Mouse (Mus musculus): ENCODE data around the gene Rabep1.
A peak's percentile ranks its signal among the peaks of the same experiment; 100 is the strongest.
"Not testable (repeated sequence)": the region's sequence is repeated elsewhere in the genome, so short reads cannot be mapped to it uniquely, and the experiment has no call there.

Gene Rabep1

GRCm38 (mm10) chr11:70897680-70898079, 53.1 kb downstream of the Rabep1 start:
- no peak for DNase-seq (ENCODE audit: low spot score)

- not testable (repeated sequence) for DNase-seq (ENCODE audit: low spot score)
Measured at GRCm38 (mm10) chr11:70898182-70898581, 53.6 kb downstream of the Rabep1 start.

- no peak for DNase-seq (ENCODE audit: low spot score)
Measured at GRCm38 (mm10) chr11:70906681-70907080, 62.1 kb downstream of the Rabep1 start.

DNA sequence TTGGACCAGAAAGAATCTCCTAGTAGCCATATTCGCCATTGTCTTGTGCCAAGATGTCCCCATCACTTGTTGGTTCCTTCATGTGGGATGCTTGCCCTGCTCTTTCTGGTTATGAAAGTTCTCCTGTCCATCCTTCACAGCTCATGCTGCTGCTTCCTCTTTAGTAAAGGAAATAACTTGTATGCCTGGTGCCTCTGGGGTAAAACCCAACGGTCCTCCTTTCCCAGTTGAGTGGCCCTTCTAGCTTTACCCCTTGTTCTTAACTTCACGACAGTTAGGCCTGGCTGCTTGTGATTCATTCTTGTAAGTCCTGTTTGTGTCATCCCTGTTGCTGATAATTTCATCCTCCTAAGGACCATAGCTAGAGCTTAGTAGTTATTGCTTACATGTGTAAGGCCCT, 66.7 kb downstream of the Rabep1 start:
- no peak for DNase-seq (ENCODE audit: low spot score)

DNA sequence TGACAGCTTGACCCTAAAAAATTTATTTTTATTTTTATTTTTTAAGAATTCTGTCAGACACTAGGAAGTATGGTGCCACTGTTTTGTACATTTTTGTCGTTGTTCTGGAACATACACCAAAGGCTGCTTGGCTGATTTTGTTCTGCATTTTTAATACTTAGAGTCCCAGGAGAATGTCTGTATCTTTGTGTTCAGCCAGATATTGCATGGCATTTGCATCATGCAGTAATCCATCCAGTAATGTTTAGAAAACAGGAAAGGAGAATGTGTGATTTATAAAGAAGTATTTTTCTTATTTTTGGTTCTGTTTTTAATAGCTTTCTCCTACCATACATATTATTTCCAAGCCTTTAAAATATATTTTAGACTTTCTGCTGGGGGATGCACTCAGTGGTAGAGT, 67.3 kb downstream of the Rabep1 start:
- no peak for DNase-seq (ENCODE audit: low spot score)

DNA sequence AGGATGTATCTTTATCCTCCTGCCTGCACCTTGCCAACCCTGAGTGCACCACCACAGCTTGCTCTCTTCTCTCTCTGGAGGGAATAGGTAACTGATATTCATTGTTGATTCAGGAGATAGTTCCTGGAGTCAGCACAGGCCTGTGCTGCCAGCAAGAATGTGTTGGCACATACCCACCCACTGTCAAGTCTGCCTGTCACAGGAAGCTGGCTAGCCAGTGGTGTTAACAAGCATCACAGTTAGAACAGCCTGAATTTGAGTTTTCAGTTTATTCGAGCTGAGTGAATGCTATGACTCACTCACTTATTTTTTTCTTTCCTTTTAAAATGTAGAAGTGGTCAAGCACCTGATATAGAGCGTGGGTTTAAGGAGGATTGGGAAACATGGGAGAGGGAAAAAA, 73.3 kb downstream of the Rabep1 start:
- DNase-seq (ENCODE audit: low spot score) = no peak

GRCm38 (mm10) chr11:70919524-70919923, 74.9 kb downstream of the Rabep1 start:
- no peak for DNase-seq (ENCODE audit: low spot score)

GRCm38 (mm10) chr11:70931461-70931860, 86.9 kb downstream of the Rabep1 start:
- DNase-seq (ENCODE audit: low spot score) = no peak

GRCm38 (mm10) chr11:70935316-70935715, 90.7 kb downstream of the Rabep1 start:
- no peak for DNase-seq (ENCODE audit: low spot score)

DNA sequence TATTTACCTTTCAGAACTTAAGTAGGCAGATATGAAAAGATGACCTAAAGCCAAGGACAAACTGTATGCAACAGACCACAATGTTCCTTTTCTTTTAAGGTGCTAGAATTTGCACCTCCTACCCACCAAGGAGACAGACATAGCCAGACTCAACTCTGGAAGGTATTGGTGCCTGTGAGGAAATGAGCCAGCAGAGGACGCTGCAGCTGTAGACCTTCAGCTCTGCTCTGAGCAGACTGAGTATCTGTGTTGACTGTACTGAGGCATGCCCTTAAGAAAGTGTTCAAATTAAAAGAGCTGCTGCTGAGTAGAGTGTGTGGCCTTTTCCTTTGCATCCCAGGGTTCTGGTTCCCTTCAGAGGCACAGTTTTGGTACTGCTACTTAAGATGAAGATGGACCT, 98.0 kb downstream of the Rabep1 start:
- DNase-seq (ENCODE audit: low spot score) = no peak

GRCm38 (mm10) chr11:70943651-70944050, 99.1 kb downstream of the Rabep1 start:
- no peak for DNase-seq (ENCODE audit: low spot score)

DNA sequence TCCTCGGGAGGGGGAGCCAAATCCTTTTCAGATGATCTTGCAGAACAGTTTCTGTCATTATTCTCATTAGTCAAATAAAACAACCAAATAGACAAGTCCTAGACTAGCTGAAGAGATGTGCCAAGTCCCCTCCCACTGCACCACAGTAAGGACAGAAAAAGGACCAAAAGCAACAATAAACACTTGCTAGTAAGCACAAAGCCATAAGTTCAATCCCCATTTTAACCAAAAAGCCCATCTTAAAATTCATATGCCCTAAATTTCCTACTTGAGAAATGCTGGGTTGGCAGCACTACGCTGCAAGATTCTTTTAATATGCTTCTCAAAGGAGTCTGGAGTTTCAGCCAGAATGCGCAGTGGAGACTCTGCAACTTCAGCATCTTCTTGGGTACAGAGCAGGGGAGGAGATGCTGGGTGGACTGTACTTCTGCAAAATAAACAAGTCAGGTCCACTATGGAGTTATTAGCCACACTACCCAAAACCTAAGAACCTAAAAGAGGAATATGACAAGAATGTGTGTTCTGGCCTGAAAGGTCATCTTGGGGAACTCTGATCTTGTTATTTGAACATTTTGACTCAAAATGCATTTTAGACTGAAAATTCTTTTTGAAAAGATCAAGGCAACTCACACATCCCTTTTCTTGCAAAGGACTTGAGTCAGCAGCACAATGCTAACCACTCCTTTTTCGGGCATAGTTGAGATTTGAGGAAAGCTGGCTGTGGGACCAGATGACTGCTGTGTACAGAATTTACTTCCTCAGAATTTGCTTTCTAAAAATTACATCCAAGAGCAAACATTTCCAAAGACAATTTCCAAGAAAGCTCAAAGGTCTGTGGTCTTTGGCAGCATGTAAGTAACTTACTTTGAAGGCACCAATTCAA, 100.6 kb downstream of the Rabep1 start:
- no peak for DNase-seq (ENCODE audit: low spot score)

DNA sequence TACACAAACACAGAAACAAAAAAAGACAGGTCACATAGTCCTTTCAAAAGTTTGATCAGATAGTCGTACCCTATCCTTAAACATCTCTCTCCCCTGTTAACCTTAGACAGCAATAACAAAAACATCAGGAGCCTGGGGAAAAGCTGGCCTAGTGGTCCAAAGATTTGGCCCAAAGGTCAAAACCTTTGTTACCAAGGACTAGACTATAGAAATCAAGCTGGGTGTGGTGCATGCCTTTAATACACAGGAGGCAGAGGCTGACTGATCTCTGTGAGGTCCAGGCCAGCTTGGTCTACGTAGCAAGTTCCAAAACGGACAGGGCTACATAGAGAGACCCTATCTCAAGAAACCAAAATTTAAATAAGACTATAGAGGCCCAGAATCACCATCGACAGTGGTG, 110.1 kb downstream of the Rabep1 start:
- no peak for DNase-seq (ENCODE audit: low spot score)

- DNase-seq (ENCODE audit: low spot score) = no peak
Measured at GRCm38 (mm10) chr11:70960786-70961554, 116.4 kb downstream of the Rabep1 start.

GRCm38 (mm10) chr11:70964222-70964907, 119.8 kb downstream of the Rabep1 start:
- no peak for DNase-seq (ENCODE audit: low spot score)

DNA sequence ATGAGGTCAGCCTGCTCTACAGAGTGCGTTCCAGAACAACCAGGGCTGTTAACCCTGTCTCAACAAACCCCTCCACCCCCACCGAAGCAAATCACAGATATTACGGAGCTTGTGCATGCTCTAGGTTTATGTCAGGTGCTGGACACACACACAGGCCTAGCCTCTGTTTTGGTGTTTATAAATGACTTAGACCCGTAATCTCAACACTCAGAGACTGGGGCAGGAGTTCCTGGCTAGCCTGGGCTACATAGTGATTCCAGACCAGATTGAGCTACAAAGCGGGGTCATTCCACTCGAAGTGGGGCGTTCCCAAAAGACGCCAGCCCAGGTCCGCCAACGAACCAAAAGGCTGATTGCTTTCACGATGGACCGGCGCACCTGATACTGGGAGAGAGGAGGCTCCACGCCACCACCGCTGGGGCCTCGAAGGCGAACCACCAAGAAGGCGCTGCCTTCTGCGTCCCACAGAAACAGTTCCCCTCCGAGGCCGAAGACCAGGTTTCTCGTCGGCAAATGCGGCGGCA, 124.8 kb downstream of the Rabep1 start:
- no peak for DNase-seq (ENCODE audit: low spot score)

DNA sequence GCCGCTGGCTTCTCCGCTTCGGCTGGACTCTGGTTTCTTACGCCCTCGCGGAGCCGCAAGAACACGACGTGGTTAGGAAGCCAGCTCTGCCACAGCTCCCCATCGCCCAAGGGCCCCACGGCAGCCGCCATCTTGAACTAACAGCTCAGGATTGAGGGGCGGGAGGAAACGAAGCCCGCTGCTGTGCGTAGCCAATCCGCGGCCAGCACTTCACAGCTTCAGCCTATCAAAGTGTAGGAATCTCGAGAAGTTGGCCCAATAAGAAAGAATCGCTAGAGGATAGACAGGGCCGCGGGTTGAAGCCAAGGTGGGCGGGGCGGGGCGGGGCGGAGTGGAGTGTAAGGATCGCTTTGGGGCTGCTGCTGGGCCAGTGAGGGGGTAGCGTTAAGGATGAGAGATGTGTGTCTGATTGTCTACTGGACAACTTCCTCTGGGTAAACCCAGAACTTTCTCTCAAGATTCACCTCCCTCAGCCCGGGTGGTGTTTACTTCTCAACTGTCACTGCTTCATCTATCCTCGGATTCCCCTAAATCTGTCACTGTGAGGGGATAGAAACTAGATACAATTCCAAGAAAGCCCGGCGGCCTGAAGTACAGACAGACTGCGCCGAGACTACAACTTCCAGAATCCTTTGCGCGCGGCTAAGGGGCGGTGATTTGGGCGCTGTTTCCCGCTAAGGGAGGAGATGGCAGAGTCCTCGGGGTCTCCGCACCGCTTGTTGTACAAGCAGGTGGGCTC, 125.4 kb downstream of the Rabep1 start, which contains the start of the genes Nup88 and Rpain:
Gene Nup88, minus strand, starts transcription at position 153 of the 739 bp plus-strand sequence.
Gene Rpain, plus strand, starts transcription at position 393 of the 739 bp plus-strand sequence.
- peak; percentile 59 for DNase-seq (ENCODE audit: low spot score)

DNA sequence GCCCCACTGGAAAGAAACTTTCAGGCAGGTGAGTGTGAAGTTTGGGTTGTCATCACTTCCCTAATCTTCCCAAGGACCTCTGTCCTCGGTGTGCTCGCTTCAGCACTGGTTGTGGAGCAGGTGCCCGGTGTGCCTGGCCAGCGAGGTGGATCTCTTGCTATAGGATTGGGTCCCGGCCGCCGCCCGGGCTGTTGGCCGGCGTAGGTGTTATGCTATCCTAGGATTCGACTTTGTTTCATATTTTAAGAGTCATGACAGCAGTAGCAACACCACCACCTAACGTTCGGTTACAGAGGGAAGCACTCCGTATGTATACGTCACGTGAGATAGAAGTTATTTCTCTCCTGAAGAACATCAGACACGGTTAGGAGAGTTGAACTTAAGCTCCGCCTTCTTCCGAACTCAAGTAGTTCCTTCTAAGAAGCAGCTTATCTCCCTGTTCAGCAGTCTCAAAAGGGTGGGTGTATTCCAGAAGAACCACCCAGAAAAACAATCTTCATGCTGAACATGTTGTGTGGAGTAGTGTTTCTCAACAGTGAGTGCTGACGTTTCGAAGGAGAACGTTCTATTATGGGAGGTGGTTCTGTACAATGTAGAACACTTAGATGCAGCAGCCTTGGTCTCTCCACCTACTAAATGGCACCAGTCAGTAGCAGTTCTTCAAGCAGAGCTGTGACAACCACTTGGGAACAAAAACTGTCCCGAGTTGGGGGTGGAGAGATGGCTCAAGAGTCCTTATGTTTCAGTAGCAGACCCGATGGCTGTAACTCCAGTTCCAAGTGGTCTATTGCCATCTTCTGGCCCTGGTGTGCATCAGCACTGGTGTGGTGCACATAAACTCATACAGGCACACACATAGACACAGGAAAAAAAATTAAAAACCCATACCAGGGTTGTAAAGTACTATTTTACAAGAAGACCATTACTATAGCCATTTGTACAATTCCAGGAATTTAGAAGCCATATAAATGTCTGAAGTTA, 126.3 kb downstream of the Rabep1 start:
- no peak for DNase-seq (ENCODE audit: low spot score)

DNA sequence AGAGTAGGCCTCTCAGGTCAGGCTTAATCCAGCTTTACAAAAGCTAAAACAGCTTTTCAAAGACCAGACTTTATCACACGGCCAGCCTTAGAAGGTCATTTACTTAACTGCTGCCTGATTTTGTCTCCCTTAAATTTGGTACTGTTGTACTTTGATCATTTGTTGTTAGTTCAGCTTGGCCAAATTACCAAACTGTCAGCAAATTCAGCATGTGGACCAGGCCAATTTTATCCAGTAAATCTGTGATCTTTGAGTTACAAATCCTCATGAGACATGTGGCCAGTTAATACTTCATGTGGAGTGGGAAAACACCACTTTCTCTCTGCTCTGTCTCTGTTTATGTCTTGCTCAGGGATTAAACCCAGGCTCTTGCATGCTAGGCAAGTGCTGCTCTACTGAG, 128.0 kb downstream of the Rabep1 start:
- DNase-seq (ENCODE audit: low spot score) = no peak

- no peak for DNase-seq (ENCODE audit: low spot score)
Measured at GRCm38 (mm10) chr11:70973947-70974346, 129.4 kb downstream of the Rabep1 start.
